Mouse (Mus musculus): ENCODE results near the gene Htr2b.

Htr2b gene

GRCm38 (mm10) chr1:86094413-86094812 is 17.4 kb downstream of the Htr2b start:
- DNase-seq (ENCODE audit: low spot score in 2 of 2) = no peak

- no peak for DNase-seq (ENCODE audit: low spot score in 2 of 2)
Observed at GRCm38 (mm10) chr1:86076565-86076964, 35.2 kb downstream of the Htr2b start.

- DNase-seq (ENCODE audit: low spot score in 2 of 2) = peak; percentile 60 to 82
Observed at GRCm38 (mm10) chr1:86064271-86064991, 47.3 kb downstream of the Htr2b start, which contains the start of gene Psmd1. TSS of gene Psmd1 (plus strand) at chr1:86064387.

- no peak for DNase-seq (ENCODE audit: low spot score in 2 of 2)
Observed at GRCm38 (mm10) chr1:86062523-86062922, 49.2 kb downstream of the Htr2b start.

- peak; percentile 87 to 95 for DNase-seq (ENCODE audit: low spot score in 2 of 2)
Observed at GRCm38 (mm10) chr1:86058856-86059769, 52.7 kb downstream of the Htr2b start.

GRCm38 (mm10) chr1:86056284-86056683 is 55.5 kb downstream of the Htr2b start:
- DNase-seq (ENCODE audit: low spot score in 2 of 2) = no peak

- no peak for DNase-seq (ENCODE audit: low spot score in 2 of 2)
Observed at GRCm38 (mm10) chr1:86054943-86055342, 56.8 kb downstream of the Htr2b start.

GRCm38 (mm10) chr1:86053198-86053921 is 58.4 kb downstream of the Htr2b start:
- peak; percentile 75 to 94 for DNase-seq (ENCODE audit: low spot score in 2 of 2)

Measured in cerebellum, postnatal 4 days (tissue).